Mouse (Mus musculus) layer of hippocampus, postnatal 25 days (tissue): ENCODE measurements around the gene Klk1b16. TPM values are rescaled to one million over a fixed set of nuclear protein-coding genes. Genes with fewer than 3 reads are reported as not detected.
"Not testable (repeated sequence)": the region's sequence is repeated elsewhere in the genome, so short reads cannot be mapped to it uniquely, and the experiment has no call there.

Experiments used
- DNase-seq, 2 experiments: peaks; one replicate each; pipeline ENCODE4 v3.0.0; 2022; ENCODE audit warnings: mixed read lengths in 2 of 2, low spot score in 1 of 2; ENCODE audit errors: extremely low spot score in 1 of 2
- total RNA-seq, 2 experiments: library from RNA; stranded (reverse); gene quantifications; 2 replicates each; pipeline ENCODE4 v1.2.3; 2021

Gene Klk1b16
- not detected for total RNA-seq

- DNase-seq: no peak
These were observed at the start of gene Klk1b16 for GRCm38 (mm10) chr7:44136467-44136866. Gene Klk1b16, plus strand, starts transcription at chr7:44136767.

GRCm38 (mm10) chr7:44096111-44096510 is 40.5 kb upstream of the Klk1b16 start:
- DNase-seq: no peak

GRCm38 (mm10) chr7:44102028-44102427 is 34.5 kb upstream of the Klk1b16 start, which contains the start of gene Klk1b21:
Gene Klk1b21, plus strand, starts transcription at chr7:44102328.
- DNase-seq: not testable (repeated sequence)

GRCm38 (mm10) chr7:44112373-44112772 is 24.2 kb upstream of the Klk1b16 start, which contains the start of gene Klk1b22:
Gene Klk1b22, plus strand, starts transcription at chr7:44112673.
- no peak for DNase-seq

GRCm38 (mm10) chr7:44123445-44123844 is 13.1 kb upstream of the Klk1b16 start:
- no peak for DNase-seq

GRCm38 (mm10) chr7:44179299-44180045 is 42.9 kb downstream of the Klk1b16 start:
- DNase-seq: no peak

GRCm38 (mm10) chr7:44186516-44186915 is 49.9 kb downstream of the Klk1b16 start:
- DNase-seq: not testable (repeated sequence)

GRCm38 (mm10) chr7:44187936-44188335 is 51.4 kb downstream of the Klk1b16 start, which contains the start of gene Klk1b24:
Gene Klk1b24, plus strand, starts transcription at chr7:44188236.
- DNase-seq: not testable (repeated sequence)

Other genes starting within 250 kb of the Klk1b16 start
- not detected for gene Klk15, start 203.0 kb upstream of the Klk1b16 start, total RNA-seq
- gene Klk1b8, start 186.1 kb upstream of the Klk1b16 start, total RNA-seq: not detected
- not detected for gene Klk1b1, start 170.0 kb upstream of the Klk1b16 start, total RNA-seq
- gene Klk1b9, start 160.7 kb upstream of the Klk1b16 start, total RNA-seq: not detected
- gene Klk1b11, start 140.9 kb upstream of the Klk1b16 start, total RNA-seq: not detected
- gene Klk1b26, start 124.6 kb upstream of the Klk1b16 start, total RNA-seq: not detected
- gene Klk1b27, start 84.5 kb upstream of the Klk1b16 start, total RNA-seq: not detected
- not detected for gene Klk1b21, start 34.4 kb upstream of the Klk1b16 start, total RNA-seq
- not detected for gene Klk1b22, start 24.1 kb upstream of the Klk1b16 start, total RNA-seq
- gene Klk1b24, start 51.5 kb downstream of the Klk1b16 start, total RNA-seq: not detected
- gene Klk1b3, start 61.4 kb downstream of the Klk1b16 start, total RNA-seq: not detected
- gene Klk1b4, start 70.7 kb downstream of the Klk1b16 start, total RNA-seq: not detected
- gene Klk1b5, start 79.2 kb downstream of the Klk1b16 start, total RNA-seq: not detected
- gene Klk1, start 88.6 kb downstream of the Klk1b16 start, total RNA-seq: not detected
- gene Gm36864, start 99.4 kb downstream of the Klk1b16 start, total RNA-seq: not detected
- gene 1700028J19Rik, start 109.9 kb downstream of the Klk1b16 start, total RNA-seq: 1 to 10 TPM; 1.1 to 1.3 TPM
- gene 2410002F23Rik, start 110.0 kb downstream of the Klk1b16 start, total RNA-seq: 10 to 100 TPM; 75.3 to 94.3 TPM
- not detected for gene Acp4, start 120.6 kb downstream of the Klk1b16 start, total RNA-seq
- gene Gm15517, start 124.7 kb downstream of the Klk1b16 start, total RNA-seq: not detected
- 1 to 10 TPM; 3.1 to 3.5 TPM for gene Clec11a, start 170.1 kb downstream of the Klk1b16 start, total RNA-seq
- gene Shank1, start 173.5 kb downstream of the Klk1b16 start, total RNA-seq: 100 to 1,000 TPM; 502 to 670 TPM
- 10 to 100 TPM; 91.3 to 92.1 TPM for gene Syt3, start 247.3 kb downstream of the Klk1b16 start, total RNA-seq
- 1 to 10 TPM; 3.8 to 4.1 TPM for gene 1700008O03Rik, start 249.1 kb downstream of the Klk1b16 start, total RNA-seq